Mouse (Mus musculus): Measurements from ENCODE around the gene Rptor.
"Not testable (repeated sequence)": the region's sequence is repeated elsewhere in the genome, so short reads cannot be mapped to it uniquely, and the experiment has no call there.

Gene Rptor

DNA sequence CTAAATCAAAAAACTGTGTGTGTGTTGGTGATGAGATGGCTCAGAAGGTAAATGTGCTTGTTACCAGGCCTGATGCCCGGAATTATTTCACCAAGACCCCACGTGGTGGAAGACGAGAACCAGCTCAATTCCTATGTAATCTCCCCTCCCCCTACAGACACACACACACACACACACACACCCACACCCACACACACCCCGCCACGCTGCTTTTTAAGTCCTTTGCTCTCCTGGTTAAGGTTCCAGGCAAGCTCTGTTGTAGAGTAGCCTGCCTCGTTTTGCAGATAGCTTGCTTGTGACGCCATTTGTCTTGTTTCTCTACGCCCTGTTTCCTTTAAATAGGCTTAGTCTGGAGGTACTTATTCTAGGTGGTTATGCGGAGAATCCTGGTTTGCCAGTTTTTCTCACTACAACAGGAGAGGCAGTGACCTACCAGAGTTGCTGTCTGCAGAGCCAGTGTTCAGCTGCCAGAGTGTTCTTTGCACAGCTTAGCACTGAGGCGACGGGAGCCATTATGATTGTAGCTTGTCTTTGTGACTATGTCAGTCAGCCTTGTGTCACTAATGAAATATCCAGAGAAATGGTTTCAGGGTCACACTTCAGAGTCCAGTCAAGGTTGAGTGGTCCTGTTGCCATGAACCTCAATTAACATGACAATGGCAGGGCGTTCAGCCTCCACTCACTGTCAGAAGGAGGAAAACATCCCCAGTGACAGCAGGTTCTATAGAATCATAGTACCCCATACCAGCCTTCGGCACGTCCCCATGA is 42.1 kb downstream of the Rptor start:
- DNase-seq (ENCODE audit: extremely low read depth, low read depth, low spot score), result no peak

DNA sequence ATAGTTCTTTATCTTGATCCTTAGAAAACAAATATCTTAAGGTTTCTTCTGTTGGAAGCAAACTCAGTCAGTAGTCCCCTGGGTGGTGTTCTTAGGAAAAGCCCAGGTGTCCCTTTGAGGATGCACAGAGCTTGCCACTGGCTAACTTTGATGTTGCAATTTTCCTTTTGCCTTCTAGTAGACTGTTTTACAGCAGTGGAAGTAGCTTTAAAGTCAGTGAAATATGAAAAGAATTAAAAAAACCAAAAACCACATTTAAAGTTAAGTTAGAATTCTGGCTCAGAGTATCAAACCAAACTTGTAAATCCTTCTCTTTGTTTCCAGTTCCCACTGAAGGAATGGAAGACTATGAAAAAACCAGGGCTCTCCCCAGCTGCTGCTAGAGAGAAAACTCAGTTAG is 47.8 kb downstream of the Rptor start:
- no peak for DNase-seq (ENCODE audit: extremely low read depth, low read depth, low spot score)

DNA sequence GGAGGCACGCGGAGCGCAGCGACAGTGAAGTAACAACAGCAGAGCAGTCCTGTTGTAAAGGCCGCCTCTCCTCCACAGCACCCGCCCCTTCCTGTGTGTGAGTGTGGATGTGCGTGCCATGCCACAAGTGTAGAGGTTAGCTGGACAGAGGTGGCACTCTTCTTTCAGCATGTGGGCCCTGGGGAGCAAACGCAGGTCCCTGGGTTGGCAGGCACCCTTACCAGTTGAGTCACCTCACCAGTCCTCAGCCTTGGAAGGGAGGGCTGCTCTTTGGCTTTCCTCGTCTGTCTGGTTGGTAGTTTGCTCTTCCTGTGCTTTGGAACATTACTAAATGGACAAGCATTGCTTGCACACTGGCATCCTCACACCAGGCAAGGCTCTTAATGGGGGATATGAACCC is 50.6 kb downstream of the Rptor start:
- no peak for DNase-seq (ENCODE audit: extremely low read depth, low read depth, low spot score)

DNA sequence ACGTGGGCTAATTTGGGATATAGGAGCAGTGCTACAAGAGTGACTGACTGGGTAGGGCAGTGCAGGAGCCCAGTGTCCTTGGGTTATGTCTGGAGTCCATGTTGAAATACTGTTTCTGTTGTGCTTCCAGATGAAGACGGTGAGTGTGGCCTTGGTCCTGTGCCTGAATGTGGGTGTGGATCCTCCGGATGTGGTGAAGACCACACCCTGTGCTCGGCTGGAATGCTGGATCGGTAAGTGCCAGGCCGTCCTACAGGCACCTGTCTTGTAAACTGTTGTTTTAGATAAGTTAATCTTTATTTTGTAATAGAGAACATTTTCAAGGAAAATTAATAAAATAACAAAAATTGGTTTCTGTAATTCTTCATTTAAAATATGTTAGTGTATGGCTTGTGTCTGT is 54.8 kb downstream of the Rptor start:
- no peak for DNase-seq (ENCODE audit: extremely low read depth, low read depth, low spot score)

DNA sequence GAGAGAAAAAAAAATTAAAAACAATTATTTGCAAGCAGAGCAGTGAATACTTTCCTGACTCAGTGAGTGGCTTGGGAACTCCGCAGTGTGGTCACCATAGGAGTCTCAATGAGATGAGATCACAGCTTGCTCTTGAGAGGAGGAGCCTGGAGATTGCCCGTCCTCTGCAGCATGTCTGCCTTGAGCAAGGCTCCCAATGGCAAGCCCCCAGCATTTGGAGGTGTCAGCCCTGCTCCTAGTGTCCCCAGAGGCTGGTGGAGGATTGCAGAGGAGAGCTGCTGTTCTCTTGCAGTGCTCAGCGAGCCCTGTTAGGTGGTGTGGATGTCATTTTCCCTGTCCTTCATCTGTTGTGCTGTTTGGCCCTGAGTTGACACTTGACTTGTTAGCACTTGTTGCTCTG is 56.6 kb downstream of the Rptor start:
- no peak for DNase-seq (ENCODE audit: extremely low read depth, low read depth, low spot score)

DNA sequence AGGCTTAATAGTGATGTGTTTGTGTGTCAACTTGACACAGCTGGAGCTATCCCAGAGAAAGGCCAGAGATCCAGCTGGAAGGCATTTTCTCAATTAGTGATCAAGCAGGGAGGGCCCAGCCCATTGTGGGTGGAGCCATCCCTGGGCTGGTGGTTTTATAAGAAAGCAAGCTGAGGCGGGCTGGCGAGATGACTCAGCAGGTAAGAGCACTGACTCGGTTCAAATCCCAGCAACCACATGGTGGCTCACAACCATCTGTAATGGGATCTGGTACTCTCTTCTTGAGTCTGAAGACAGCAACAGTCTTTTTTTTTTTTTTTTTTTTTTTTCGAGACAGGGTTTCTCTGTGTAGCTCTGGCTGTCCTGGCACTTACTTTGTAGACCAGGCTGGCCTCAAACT is 58.8 kb downstream of the Rptor start:
- DNase-seq (ENCODE audit: extremely low read depth, low read depth, low spot score), result not testable (repeated sequence)

DNA sequence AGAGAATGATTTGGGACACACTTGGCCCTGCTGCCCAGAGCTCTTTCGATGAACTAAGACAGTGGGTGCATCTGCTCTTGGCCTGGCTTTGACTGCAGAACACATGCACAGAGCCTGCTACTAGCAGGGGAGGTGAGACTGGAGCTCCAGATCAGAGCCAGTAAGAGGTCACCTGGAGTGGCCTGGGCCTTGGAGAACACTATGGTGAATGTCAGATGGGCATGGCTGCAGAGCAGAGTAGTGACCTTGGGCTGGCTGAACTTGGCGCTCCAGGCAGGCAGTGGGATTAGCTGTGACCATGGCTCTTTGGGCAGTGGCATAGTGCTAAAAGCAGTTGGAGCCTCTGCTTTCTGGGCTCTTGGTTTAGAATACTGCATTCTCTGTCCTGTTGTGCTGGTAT is 61.2 kb downstream of the Rptor start:
- no peak for DNase-seq (ENCODE audit: extremely low read depth, low read depth, low spot score)

DNA sequence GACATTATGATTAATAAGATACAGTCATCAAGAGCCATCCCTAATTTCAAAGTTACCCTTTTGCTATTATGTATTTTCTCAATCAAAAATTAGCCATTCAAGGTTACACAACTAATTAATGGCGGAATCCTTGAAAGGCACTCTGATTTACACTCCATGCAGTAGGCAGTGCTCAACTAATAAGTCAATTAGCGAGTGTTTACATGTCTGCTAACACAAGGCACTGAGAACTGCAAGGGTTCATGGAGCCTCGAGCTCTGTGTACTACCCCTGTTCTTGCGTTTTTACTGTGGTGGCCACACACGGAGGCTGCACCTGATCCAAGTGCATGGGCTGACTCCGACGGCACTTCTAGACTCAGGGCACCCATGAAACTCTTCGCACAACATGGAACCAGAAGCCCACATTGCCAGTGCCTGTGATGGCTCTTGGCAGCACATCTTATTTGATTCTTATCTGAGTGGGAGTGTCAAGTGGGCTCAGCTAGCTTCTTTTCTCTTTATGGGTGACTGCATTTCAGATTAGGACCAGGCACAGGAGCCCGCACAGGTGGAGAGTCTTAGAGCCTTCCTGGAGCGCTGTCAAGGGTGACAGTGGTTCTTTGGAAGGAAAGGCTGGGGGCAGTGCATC is 62.1 kb downstream of the Rptor start:
- no peak for DNase-seq (ENCODE audit: extremely low read depth, low read depth, low spot score)

DNA sequence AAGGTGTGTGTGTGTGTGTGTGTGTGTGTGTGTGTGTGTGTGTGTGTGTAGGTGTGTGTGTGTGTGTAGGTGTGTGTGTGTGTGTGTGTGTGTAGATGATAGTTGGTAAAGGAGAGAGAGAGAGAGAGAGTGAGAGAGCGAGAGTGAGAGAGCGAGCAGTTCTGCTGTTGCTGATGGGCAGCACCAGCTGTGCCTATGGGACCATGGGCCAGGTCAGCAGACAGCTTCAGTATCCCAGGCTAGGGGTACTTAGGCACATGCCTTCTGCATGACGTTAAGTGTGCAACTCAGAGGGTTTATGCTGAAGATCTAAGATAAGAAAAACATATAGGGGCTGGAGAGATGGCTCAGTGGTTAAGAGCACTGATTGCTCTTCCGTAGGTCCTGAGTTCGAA is 62.6 kb downstream of the Rptor start:
- DNase-seq (ENCODE audit: extremely low read depth, low read depth, low spot score), result no peak

DNA sequence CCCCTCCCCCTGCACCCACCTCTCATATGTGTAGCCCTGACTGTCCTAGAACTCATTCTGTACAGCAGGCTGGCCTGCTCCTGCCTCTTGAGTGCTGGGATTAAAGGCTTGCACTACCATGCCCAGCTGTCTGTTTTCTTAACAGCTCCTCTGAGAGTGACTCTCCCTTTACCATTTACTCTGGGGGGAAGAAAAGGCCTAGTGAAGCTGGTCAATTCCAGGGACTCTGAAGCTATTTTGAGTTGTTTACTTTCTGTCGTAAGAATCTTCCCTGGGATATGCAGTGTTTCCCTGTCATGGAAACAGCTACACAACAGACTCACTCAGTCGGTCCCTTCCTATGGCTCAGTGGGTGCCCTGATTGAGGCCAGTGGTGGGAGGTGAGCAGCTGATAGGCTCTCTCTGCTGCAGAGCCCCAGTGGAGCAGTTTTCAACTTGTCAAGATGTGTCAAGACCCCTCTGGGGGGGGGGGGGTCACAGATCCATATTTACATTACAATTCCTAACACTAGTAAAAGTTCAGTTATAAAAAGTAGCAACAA is 63.9 kb downstream of the Rptor start:
- no peak for DNase-seq (ENCODE audit: extremely low read depth, low read depth, low spot score)

DNA sequence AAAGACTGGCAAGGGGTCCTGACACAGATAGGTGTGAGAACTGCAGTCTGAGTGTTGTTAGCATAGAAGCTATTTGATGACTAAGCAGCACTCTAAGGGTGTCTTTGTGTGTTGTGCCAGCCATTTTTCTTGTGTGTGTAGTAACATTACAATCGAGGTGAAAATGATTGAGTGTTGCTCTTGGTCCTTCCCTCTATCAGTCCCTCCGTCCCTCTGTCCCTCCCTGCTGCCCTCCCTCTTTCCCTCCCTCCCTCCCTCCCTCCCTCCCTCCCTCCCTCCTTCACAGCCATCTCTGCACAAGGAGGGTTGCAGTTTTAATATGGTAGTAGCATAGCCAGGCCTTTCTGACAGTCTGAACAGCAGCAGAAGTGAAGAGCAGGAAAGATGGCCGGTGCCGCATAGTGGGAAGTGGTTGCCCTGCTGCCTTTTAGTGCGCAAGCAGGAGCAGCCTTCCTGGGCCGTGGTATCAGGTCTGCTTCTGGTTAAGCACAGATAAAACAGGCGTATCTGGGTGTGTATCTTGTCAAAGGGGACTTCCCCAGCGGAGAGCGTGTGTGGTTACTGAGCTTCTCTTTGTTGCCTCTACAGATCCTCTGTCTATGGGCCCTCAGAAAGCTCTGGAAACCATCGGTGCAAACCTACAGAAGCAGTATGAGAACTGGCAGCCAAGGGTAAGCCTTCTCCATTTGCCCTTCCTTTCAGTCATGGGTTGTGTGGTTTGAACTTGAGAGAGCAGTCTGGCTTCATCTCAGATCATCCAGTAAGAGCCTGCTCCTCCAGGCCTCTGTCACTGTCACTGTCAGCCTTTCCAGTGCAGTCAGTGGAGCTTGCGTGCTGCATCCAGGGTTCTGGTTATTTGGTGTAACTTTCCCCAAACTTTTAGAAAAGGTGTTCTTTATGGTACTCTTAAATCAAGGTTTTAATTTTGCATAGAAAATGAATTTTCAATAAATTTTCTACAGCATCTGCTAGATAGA is 68.3 kb downstream of the Rptor start:
- DNase-seq (ENCODE audit: extremely low read depth, low read depth, low spot score), result no peak

DNA sequence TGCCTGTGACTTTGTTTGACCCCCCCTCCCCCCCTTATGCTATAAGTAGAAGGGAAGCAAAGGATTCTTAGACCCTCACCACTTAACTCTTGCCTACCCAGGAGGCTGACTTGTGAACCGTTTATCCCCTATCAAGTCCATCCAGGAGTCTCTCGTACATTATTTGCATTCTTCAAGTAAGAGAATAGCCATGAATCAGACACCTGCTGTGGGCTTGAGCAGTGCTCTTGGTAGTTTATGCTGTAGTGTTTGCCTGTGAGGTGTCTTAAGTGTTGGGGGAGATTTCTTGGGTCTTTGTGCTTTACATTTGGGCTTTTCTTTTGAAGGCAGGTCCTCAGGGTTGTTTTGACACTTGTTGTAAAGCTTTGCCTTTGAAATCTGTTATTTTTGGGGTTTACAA is 69.3 kb downstream of the Rptor start:
- DNase-seq (ENCODE audit: extremely low read depth, low read depth, low spot score), result no peak

DNA sequence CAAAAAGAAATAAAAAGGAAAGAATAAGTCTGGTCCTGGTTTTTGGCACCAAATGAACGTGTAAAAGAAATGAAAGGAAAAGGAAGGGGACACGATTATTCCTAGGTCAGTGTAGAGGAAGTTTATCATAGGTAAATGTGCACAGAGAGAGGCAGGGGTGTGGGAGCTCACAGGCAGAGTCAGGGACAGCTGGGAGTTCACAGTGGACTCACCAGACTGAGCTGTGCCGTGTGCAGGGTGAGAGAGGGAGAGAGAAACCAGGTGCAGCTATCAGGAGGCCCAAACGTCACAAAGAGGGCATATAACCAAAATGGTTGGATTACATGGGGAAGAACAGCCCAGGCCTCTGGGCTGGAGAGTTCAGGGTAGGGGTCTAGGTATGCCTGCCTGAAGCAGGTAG is 70.1 kb downstream of the Rptor start:
- no peak for DNase-seq (ENCODE audit: extremely low read depth, low read depth, low spot score)

DNA sequence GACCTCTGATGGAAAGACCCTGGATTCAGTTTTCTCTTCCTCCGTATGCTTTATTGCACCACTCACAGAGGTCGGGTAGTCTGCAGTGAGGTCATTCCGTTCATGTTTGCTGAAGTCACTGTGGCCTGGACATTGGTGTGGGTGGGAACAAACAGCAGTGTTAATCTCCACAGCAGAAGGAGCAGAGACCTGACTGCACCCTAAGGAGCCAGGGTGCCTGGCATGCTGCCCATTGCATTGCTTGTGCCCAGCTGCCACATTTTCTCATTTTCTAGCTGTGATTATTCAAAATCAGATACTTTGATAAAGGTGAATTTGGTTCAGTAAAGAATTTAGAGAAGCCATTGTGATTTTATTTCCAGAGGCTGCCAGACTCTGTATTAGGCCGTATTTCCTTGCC is 72.1 kb downstream of the Rptor start:
- DNase-seq (ENCODE audit: extremely low read depth, low read depth, low spot score), result no peak

DNA sequence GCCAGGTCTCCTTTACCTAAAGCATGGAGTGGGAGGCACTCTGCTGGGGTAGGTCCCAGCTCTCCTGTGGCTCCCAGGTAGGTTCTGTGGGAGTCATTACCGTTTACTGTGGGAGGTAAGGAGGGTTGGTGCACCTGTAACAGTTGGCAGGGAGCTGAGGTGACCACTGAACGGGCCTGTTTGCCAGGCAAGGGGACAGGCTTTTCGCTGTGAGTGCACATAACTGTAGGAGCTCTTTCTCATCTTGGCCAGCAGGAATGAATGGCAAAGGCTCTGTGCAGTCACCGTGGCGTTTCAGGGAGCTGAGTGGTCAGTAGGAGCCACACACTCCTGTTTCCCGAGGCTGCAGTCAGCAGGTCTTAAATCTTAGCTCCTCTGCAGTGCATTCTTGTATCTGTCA is 72.8 kb downstream of the Rptor start:
- DNase-seq (ENCODE audit: extremely low read depth, low read depth, low spot score), result no peak

DNA sequence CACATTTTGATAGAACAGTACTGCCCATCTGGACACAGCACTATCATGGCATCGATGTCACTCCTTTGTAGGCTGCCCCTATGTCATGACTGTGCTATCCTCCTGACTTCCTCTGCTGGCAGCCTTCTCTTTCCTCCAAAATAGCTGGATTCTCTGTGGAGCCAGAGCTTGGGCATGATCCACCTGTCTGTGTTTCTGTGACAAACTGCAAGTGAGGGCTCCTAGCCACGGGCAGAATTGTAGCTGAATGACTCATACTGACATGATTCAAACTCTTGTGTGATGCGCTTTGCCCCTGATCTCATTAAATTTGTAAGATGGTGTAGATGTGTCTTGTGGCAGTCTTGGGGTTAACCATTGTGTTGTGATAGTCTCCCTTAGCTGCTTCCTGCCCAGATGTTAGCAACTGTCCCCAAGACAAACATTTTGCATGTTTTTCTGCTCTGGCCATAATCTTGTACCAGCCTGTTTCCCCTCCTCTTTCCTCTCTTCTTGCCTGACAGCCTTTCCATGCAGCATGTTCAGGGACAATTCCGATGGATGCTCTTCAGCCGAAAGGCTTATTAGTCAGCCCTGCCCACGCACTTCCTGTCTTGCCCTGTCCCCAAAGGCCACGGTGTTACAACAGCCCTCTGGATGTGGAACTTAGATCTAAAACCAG is 74.2 kb downstream of the Rptor start:
- no peak for DNase-seq (ENCODE audit: extremely low read depth, low read depth, low spot score)

DNA sequence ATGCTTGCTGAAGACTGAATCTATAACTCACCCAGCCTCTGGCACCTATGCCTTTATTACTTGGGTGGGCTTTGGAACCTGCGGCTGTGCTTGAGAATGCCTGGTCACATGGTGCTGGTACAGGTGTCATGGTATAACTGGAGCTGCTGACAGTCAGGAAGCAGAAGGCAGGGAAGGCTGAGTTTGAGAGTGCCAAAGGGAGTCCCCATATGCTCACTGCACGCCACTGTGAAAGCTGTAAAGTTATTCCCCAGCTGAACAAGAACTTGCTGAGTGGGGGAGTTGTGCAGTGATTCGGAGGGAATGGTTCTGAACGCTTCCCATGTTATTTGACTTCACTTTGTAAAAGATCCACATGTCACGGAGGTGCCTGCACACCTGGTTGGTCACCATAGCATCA is 75.7 kb downstream of the Rptor start:
- no peak for DNase-seq (ENCODE audit: extremely low read depth, low read depth, low spot score)

DNA sequence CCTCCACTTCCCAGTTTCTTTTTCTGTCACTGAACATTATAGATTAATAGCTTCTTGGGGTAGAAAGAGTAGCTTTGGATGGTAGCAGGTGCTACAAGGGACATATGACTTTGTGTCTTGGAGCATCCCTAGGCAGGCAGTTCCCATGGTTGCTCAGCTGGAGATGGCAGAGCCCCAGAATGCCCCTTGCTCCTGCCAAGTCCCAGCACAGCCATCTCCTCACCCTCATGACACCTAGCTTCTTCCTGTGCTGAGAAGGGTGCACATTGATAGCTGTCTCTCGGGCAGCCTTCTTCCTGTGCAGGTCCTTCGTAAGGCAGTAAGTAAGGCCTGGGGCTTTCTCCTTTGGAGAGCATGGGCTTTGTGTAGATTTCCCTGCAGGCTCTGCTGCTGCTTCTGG is 78.0 kb downstream of the Rptor start:
- no peak for DNase-seq (ENCODE audit: extremely low read depth, low read depth, low spot score)

DNA sequence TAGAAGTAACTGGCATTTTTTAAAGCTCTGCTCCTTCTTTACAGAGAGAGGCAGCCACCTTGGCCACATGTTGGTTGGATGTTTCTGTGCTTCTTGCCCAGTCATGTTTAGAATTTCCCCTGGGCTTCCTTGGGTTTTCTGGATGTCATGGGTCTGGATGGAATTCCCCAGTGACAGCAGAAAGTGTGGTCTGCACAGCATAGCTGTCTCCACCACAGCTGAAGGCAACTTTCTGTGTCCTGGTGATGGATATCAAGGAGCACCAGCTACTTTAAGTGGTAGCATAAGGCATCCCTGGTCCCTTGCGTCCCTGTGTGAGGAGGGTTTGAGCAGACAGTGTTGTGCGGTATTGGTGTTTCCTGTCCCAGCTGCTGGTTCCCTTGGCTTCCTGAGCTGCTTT is 79.6 kb downstream of the Rptor start:
- no peak for DNase-seq (ENCODE audit: extremely low read depth, low read depth, low spot score)

DNA sequence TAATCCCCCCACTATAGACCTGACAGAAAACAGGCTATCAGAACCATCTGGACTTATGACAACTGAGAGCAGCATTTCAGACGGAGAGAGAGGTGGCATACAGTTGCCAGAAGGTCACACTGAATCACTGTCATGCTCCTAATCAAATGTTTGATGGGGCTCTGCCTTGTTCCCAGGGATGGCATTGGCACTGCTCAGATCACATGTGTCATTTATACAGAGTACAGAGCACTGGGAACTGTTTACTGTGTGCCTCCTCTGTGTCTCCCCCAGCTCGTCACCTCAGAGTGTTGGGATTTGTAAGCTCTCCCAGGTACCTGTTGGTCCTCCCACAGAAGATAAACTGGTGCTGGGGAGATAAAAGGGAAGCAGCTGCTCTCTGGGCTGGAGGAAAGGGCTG is 81.1 kb downstream of the Rptor start:
- no peak for DNase-seq (ENCODE audit: extremely low read depth, low read depth, low spot score)

DNA sequence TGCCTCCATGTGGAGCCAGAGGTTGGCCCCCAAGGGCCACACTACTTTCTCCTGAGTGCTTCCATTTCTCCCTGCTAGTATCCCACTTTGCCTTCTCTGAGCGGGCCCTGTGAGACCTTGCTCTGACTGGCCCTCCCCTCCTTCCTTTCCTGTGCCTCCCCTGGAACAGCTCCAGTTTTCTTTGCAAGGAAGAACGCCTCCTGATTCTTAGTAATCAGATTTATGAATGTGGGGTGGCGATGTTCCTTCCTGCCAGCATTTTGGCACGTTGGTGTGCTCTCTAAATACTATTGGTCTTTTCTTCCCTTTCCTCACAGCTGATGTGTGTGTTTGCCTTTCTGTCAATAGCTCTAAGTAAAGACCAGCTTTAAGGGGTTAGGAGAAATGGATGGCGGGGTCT is 82.8 kb downstream of the Rptor start:
- DNase-seq (ENCODE audit: extremely low read depth, low read depth, low spot score), result peak; percentile 21

All from fat pad, adult 2 months (tissue).